In genomic region chr1:95644292-95644691, GRCm38 (mm10) we compare ENCODE assay signal across 16 mouse cellular contexts.
"Had no signal": no experiment of that assay in that cellular context is flagged by ENCODE, and none has a peak within 500 bp of the region (broad histone marks: within the 10 kb centered on the region; RNA-seq: fewer than 3 reads in every experiment).

No protein-coding gene starts in this region.

- ATAC-seq: midbrain, embryonic 13.5 days; midbrain, embryonic 15.5 days had no signal

- H3K9ac ChIP-seq: lung, embryonic 15.5 days; midbrain, embryonic 13.5 days; midbrain, embryonic 15.5 days; neural tube, embryonic 12.5 days; stomach, embryonic 15.5 days had no signal

- H3K36me3 ChIP-seq: lung, embryonic 15.5 days; midbrain, embryonic 15.5 days; neural tube, embryonic 12.5 days; stomach, embryonic 15.5 days had no signal

- H3K4me2 ChIP-seq: lung, embryonic 15.5 days; midbrain, embryonic 11.5 days; midbrain, embryonic 13.5 days; midbrain, embryonic 15.5 days; neural tube, embryonic 12.5 days; stomach, embryonic 15.5 days had no signal

- H3K27me3 ChIP-seq: lung, embryonic 15.5 days; megakaryocyte, embryonic 14.5 days; midbrain, embryonic 13.5 days; midbrain, embryonic 15.5 days; neural tube, embryonic 12.5 days; stomach, embryonic 15.5 days had no signal

- H3K4me1 ChIP-seq: lung, embryonic 15.5 days; megakaryocyte, embryonic 14.5 days; midbrain, embryonic 13.5 days; midbrain, embryonic 15.5 days; neural tube, embryonic 12.5 days; stomach, embryonic 15.5 days had no signal

- H3K9me3 ChIP-seq: lung, embryonic 15.5 days; megakaryocyte, embryonic 14.5 days; midbrain, embryonic 13.5 days; midbrain, embryonic 15.5 days; neural tube, embryonic 12.5 days; stomach, embryonic 15.5 days had no signal

- DNase-seq: lung, adult 2 months; lung, postnatal 10 days; lung, postnatal 4 days; right cerebral cortex, adult 18-20 months; right cerebral cortex, postnatal 25 days; thymus, adult 2 months; thymus, postnatal 25 days; thymus, postnatal 4 days had no signal

- H3K4me3 ChIP-seq: lung, embryonic 15.5 days; megakaryocyte, embryonic 14.5 days; midbrain, embryonic 13.5 days; midbrain, embryonic 15.5 days; neural tube, embryonic 12.5 days; stomach, embryonic 15.5 days had no signal

- H3K27ac ChIP-seq: lung, embryonic 15.5 days; midbrain, embryonic 13.5 days; midbrain, embryonic 15.5 days; neural tube, embryonic 12.5 days; stomach, embryonic 15.5 days; stomach, postnatal 0 days had no signal
